Mouse (Mus musculus): ENCODE results near the gene Epha2. TPM values are rescaled to one million over a fixed set of nuclear protein-coding genes. Genes with fewer than 3 reads are reported as not detected.

Epha2 gene
- polyA plus RNA-seq, 1 experiment from 2014 or later = 1.4 TPM

DNA sequence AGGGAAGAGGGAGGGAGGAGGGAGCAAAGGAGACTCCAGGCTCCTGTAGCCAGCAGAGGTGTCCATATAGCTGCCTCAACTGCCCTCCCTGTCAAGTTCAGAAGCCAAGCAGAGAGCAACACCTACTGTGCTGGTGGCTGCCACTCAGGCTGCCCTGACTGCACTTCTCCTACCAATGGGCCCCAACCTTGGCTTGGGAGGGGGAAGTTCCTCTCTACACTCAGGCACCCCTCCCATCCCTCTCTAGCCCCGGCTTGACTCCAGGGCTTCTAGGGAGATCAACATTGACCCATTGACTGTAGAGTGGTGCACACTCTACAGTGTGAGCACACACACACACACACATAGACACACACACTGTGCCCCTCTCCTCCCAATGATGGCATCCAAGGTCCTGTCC, 19.5 kb upstream of the Epha2 start:
- H3K4me2 ChIP-seq = no peak overlapping the region
- WGBS = 55% methylated on average over 1 of the region's 1 CpGs
- no peaks in the 10 kb centered on the region for H3K4me1 ChIP-seq (replicated peaks)
- no peaks in the 10 kb centered on the region; the same call in none of the 2 replicates for H3K27me3 ChIP-seq
- H3K36me3 ChIP-seq = no peaks in the 10 kb centered on the region
- H3K27ac ChIP-seq (replicated peaks) = no peak overlapping the region
- H3K4me3 ChIP-seq = no peak overlapping the region
- no peaks in the 10 kb centered on the region for H3K9me3 ChIP-seq
- no peak overlapping the region for H3K9ac ChIP-seq
- ATAC-seq (ENCODE audit: low FRiP score, low read depth) = no peak

DNA sequence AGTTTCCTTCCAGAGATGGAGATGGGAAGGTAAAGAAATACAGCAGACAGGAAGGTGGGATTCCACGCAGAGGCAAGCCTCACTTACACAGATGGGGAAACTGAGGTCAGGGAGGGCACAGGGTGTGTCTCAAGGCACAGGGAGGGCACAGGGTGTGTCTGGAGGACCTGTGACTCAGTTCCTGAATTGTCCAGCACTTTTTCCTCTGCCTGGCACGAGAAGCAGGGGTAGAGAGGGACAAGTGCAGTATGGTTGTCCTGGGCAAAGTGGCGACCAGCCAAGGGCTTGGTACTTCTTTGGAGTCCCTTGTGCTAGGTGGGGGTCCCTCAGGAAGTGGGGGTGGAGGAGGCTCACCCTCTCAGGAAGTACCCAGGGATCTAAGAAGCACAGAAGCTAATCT, 19.0 kb upstream of the Epha2 start:
- H3K4me3 ChIP-seq = no peak overlapping the region
- no peak for ATAC-seq (ENCODE audit: low FRiP score, low read depth)
- no peak overlapping the region for H3K27ac ChIP-seq (replicated peaks)
- no peaks in the 10 kb centered on the region for H3K36me3 ChIP-seq
- no peak overlapping the region for H3K4me2 ChIP-seq
- no peak overlapping the region for H3K9ac ChIP-seq
- 66% methylated on average over 3 of the region's 3 CpGs for WGBS
- peaks cover 4% of the 10 kb centered on the region for H3K4me1 ChIP-seq (replicated peaks)
- peaks cover 4% of the 10 kb centered on the region for H3K27me3 ChIP-seq
- no peaks in the 10 kb centered on the region for H3K9me3 ChIP-seq

DNA sequence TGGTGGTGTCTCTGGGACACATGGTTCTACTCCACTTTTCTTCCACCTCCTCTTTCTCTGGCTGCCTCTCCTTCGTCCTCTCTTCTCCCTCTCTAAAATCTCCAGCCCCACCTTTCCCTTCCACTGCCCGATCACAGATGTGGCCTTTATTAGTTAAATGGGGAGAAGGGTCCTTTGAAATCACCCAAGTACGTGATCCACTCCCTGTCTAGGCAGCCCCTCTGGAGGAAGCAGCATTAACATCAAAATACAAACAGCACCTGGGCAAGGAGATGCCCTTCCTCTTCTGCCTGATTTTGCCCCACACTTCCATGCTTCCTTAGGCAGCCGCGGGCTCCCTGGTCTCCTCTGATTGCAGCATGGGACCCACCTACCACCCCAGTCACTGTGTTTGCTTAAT, 18.4 kb upstream of the Epha2 start:
- no peak overlapping the region for H3K4me3 ChIP-seq
- no peaks in the 10 kb centered on the region for H3K36me3 ChIP-seq
- no peak overlapping the region for H3K27ac ChIP-seq (replicated peaks)
- no peaks in the 10 kb centered on the region for H3K9me3 ChIP-seq
- 51% methylated on average over 5 of the region's 5 CpGs for WGBS
- H3K4me1 ChIP-seq (replicated peaks) = peaks cover 9% of the 10 kb centered on the region
- H3K9ac ChIP-seq = no peak overlapping the region
- no peak for ATAC-seq (ENCODE audit: low FRiP score, low read depth)
- H3K4me2 ChIP-seq = no peak overlapping the region
- H3K27me3 ChIP-seq = peaks cover 6% of the 10 kb centered on the region

DNA sequence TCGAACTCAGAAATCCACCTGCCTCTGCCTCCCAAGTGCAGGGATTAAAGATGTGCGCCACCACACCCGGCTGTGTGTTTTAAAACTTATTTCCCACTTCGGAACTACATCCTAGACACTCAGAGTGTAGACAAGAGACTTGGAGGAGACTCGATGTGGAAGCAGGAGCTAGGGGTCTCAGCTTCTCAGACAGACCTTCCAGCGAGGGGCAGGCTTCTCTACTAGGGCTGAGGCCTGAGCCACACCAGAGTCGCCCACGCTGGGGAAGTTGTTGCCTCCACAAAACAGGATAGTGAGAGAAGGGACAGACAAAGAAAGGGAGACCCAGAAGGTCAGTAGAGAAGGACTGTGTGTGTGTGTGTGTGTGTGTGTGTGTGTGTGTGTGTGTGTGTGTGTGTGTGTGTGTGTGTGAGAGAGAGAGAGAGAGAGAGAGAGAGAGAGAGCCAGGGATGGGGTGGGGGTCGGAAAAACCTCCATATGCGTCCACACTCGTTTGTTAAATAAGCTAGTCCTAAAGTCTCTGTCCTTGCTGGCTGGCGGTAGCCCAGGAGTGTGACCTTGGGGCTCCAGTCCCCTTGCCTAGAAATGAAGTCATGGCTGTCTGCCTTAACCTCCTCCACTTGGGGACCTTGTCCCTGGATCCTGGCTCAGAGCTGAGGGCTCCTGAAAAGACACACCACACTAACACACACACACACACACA, 17.7 kb upstream of the Epha2 start:
- Histone ChIP-seq H3K4me3 (no peak overlapping the region), H3K4me1 (replicated peaks) (peaks cover 15% of the 10 kb centered on the region), H3K4me2 (no peak overlapping the region), H3K27me3 (peaks cover 6% of the 10 kb centered on the region), H3K9me3 (no peaks in the 10 kb centered on the region), H3K27ac (replicated peaks) (no peak overlapping the region), H3K36me3 (no peaks in the 10 kb centered on the region), H3K9ac (no peak overlapping the region)
- WGBS = 61% methylated on average over 11 of the region's 12 CpGs
- ATAC-seq (ENCODE audit: low FRiP score, low read depth) = no peak

DNA sequence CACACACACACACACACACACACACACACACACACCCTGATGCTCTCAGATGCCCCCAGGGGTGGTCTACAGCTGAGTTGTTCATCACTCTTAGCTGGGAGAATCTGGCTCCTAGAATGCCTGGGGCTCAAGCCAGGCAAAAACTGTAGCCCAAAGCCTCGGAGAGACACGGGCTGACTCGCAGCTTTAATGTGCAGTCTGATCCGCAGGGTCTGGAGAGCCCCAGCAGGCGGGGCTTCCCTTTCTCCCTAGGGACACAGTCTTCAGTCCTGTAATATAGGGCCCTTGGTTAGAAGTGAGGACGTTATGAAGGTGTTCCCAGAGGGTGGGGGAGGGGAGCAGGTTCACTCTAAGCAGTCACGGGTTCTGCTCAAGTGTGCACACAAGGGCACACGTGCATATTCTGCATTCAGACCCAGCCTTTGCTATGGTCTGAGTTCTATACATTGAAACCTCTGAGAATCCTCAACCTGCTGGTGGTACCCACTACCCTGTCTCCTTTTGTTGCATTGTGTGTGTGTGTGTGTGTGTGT, 17.1 kb upstream of the Epha2 start:
- H3K36me3 ChIP-seq = no peaks in the 10 kb centered on the region
- no peak for ATAC-seq (ENCODE audit: low FRiP score, low read depth)
- WGBS = 23% methylated on average over 8 of the region's 8 CpGs
- no peak overlapping the region for H3K4me2 ChIP-seq
- H3K9me3 ChIP-seq = no peaks in the 10 kb centered on the region
- no peak overlapping the region for H3K27ac ChIP-seq (replicated peaks)
- H3K9ac ChIP-seq = no peak overlapping the region
- no peak overlapping the region for H3K4me3 ChIP-seq
- H3K4me1 ChIP-seq (replicated peaks) = peaks cover 17% of the 10 kb centered on the region
- H3K27me3 ChIP-seq = peaks cover 6% of the 10 kb centered on the region

DNA sequence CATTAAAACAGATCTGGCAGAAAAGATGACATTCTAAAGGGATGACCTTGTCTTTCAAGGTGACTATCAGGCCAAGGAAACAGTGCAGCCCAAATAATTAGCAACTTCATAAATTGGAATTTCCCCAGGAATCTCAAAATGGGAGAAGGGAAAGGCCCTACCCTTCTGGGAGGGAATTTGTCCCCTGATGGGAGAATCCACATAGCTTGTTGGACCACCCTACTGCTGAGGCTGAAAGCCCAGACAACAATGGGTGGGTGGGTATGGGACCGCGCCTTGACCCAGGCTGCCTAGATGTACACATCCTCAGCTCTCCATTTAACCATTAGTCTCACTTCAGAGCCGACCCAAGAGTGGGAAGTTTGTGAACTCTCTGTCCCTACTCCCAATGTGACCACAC, 16.6 kb upstream of the Epha2 start:
- H3K4me1 ChIP-seq (replicated peaks) = peaks cover 17% of the 10 kb centered on the region
- H3K9ac ChIP-seq = no peak overlapping the region
- no peaks in the 10 kb centered on the region for H3K9me3 ChIP-seq
- no peak overlapping the region for H3K4me2 ChIP-seq
- H3K4me3 ChIP-seq = no peak overlapping the region
- H3K27ac ChIP-seq (replicated peaks) = no peak overlapping the region
- no peak for ATAC-seq (ENCODE audit: low FRiP score, low read depth)
- peaks cover 10% of the 10 kb centered on the region for H3K27me3 ChIP-seq
- 63% methylated on average over 3 of the region's 3 CpGs for WGBS
- H3K36me3 ChIP-seq = no peaks in the 10 kb centered on the region

DNA sequence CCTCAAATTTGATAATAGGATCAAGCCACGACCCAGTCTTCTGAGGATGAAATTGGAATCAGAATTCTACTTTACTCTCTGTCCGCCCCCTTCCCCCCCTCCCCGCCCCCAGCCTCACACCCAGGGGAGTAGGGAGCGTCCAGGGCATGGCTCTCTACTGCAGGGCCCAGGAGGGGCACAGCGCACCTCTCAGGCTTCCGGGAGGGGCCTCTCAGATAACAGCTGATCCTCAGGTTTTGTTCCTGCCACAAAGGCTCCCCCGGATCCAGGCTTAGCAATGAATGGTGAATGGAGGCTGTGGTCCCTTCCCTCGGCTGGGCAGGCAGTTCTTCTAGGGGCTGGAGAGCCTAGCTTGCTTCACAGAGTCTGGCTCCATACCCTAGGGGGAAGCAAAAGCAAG, 15.9 kb upstream of the Epha2 start:
- H3K4me3 ChIP-seq = no peak overlapping the region
- H3K27me3 ChIP-seq = peaks cover 11% of the 10 kb centered on the region
- no peaks in the 10 kb centered on the region for H3K9me3 ChIP-seq
- no peak overlapping the region for H3K4me2 ChIP-seq
- H3K4me1 ChIP-seq (replicated peaks) = peaks cover 17% of the 10 kb centered on the region
- 13% methylated on average over 8 of the region's 8 CpGs for WGBS
- no peak overlapping the region for H3K27ac ChIP-seq (replicated peaks)
- no peaks in the 10 kb centered on the region for H3K36me3 ChIP-seq
- no peak overlapping the region for H3K9ac ChIP-seq
- no peak for ATAC-seq (ENCODE audit: low FRiP score, low read depth)

DNA sequence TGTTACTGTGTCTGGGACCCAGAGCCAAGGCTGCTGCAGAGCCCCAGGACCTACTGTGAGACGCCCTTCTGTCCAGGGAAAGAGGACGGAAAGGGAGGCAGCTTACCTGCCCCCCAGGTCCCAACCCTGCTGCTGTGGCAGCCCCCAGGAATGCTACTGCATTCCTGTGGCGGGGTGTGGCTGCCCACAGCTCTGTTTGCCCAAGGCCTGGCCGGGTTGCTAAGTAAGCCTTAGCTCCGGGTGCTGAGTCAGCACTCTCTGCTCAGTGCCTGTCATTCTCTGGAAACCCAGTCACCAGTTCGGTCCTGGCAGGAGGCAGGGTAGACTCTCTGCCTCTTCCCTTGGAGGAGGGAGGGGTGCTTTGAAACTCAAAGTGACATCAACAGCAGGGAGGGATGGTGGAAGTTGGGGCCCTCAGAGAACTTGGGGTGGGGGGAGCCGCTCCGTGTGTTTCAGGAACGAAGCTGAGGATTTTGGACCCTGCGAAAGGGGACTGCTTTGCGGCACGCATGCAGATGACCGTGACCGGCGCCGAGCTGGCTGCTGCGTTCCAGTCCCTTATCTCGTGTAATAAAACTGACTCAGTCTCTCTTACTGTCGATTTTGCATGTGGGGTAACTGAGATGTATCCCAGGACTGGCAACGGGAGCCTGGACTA, 14.1 kb upstream of the Epha2 start:
- Histone ChIP-seq H3K27me3 (peaks cover 24% of the 10 kb centered on the region), H3K9ac (no peak overlapping the region)

DNA sequence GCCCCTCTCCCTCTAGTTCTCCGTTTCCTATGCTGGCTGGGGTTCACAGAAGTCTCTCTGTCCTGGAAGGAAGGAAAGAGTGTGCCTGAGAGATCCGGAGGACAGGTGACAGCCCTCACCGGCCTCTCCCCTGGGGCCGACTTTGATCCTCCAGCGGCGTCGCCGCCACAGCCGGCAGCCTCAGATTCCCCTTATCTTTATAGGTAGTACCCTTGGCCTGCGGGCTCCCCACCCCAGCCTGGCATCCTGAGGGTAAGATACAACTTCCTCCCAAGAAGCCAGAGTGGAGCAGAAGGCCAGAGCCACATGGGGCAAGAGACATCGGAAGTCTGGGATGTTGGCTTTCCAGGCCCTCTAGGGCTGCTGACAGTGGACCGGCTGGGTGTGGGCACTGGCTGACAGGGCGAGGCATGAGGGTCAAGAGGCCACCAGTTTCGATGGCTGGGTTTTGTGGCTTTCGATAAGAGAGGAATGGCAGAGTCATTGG, 13.5 kb upstream of the Epha2 start:
- Histone ChIP-seq H3K4me1 (replicated peaks) (peaks cover 27% of the 10 kb centered on the region), H3K4me3 (no peak overlapping the region), H3K36me3 (no peaks in the 10 kb centered on the region), H3K9me3 (no peaks in the 10 kb centered on the region), H3K27ac (replicated peaks) (no peak overlapping the region), H3K27me3 (peaks cover 30% of the 10 kb centered on the region), H3K4me2 (no peak overlapping the region), H3K9ac (no peak overlapping the region)
- ATAC-seq (ENCODE audit: low FRiP score, low read depth) = no peak
- WGBS = 11% methylated on average over 15 of the region's 15 CpGs

More for the DNA sequence above, 14.1 kb upstream of the Epha2 start:
- Histone ChIP-seq H3K27ac (replicated peaks) (no peak overlapping the region), H3K36me3 (no peaks in the 10 kb centered on the region), H3K4me1 (replicated peaks) (peaks cover 26% of the 10 kb centered on the region), H3K4me3 (no peak overlapping the region), H3K4me2 (no peak overlapping the region), H3K9me3 (no peaks in the 10 kb centered on the region)
- 11% methylated on average over 20 of the region's 20 CpGs for WGBS
- ATAC-seq (ENCODE audit: low FRiP score, low read depth) = no peak

DNA sequence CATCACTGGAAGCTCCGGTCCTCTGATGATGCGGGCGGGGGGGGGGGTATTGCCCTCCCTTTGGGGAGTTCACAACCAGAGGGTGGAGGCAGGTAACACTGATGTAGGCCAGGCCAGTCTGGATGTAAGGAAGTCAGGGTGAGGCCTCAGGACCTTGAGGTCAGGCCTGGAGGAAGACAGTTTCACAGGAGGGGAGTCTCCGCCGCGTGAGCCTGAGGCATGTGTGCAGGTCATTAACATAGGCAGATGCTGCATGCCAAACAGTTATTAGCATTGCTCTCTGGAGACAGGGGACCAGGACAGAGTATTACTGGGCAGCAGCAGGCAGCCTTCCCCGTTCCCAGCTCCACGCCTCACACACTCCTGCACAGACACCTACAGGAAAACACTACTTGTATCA, 12.9 kb upstream of the Epha2 start:
- Histone ChIP-seq H3K4me3 (no peak overlapping the region), H3K9ac (no peak overlapping the region), H3K27ac (replicated peaks) (no peak overlapping the region), H3K27me3 (peaks cover 35% of the 10 kb centered on the region), H3K9me3 (no peaks in the 10 kb centered on the region), H3K4me1 (replicated peaks) (peaks cover 27% of the 10 kb centered on the region), H3K4me2 (no peak overlapping the region), H3K36me3 (no peaks in the 10 kb centered on the region)
- ATAC-seq (ENCODE audit: low FRiP score, low read depth) = no peak
- 28% methylated on average over 8 of the region's 8 CpGs for WGBS

DNA sequence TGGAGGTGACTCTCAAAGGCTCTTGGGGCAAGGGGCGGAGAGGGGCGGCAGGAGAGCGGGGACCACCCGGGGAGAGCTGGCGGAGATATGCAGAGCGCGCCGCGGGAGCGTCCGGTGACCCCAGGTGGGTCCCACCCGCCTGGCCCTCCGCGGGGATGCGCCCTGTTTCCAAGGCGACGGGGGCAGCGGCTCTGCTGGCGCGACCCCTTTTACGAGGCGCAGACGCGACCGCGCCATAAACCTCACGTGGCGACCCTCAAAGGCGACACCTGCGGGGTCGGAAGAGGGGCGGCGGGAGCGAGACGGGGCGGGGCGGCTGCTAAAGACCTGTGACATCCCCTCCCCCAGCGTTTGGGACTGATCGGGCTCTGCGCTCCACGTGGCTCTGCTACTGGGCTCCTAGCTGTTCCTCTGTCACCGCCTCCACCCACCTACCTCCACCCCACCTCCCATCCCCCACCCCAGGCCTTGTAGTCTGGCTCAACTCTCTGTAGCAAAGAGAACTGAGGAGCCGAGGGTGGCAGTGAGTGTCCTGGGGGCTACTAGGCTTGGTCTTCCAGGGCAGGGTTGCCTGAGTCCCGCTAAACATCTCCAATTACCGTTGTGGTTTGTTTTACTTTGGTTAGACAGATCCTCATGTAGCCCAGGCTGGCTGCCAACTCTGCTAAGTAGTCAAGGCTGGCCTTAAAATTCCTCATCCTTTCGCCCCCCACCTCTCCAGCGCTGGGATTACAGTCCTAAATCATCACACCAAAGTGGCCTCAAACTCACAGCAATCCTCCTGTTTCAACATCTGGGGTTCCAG, 9.3 kb upstream of the Epha2 start:
- H3K9me3 ChIP-seq = no peaks in the 10 kb centered on the region
- H3K36me3 ChIP-seq = no peaks in the 10 kb centered on the region
- peaks cover 49% of the 10 kb centered on the region for H3K27me3 ChIP-seq
- 2% methylated on average over 46 of the region's 47 CpGs for WGBS
- peak; percentile 39; the same call in 1 of the 2 replicates for ATAC-seq (ENCODE audit: low FRiP score, low read depth)
- H3K4me1 ChIP-seq (replicated peaks) = peaks cover 29% of the 10 kb centered on the region
- H3K4me2 ChIP-seq = peak overlapping the region; percentile 91
- H3K27ac ChIP-seq (replicated peaks) = no peak overlapping the region
- H3K9ac ChIP-seq = peak overlapping the region; percentile 29; the same call in 1 of the 2 replicates
- H3K4me3 ChIP-seq = peak overlapping the region; percentile 40

DNA sequence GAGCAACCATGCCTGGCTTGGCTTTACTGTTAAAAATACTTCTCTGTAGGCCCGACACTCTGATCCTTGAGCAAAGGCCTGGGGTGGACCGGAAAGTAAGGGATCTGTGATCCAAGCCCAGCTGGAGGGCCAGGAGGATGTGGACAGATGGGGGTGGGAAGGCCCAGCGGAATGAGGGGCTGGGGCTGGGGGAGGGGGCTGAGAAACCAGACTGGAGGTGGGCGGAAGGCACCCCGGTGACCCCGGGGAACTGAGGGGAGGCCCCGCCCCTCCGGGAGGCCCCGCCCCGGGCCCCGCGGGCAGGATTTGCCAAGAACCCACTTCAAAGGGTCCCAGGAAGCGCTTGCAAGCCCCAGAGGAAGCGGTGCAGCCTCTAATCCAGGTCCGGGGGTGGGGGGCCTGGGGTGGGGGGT, 5.3 kb upstream of the Epha2 start:
- Histone ChIP-seq H3K27me3 (peaks cover 50% of the 10 kb centered on the region), H3K4me1 (replicated peaks) (peaks cover 13% of the 10 kb centered on the region), H3K9ac (no peak overlapping the region), H3K27ac (replicated peaks) (no peak overlapping the region), H3K4me2 (0 out of 2 replicates have a peak overlapping the region, but pooled peaks have one; percentile 3), H3K4me3 (no peak overlapping the region), H3K9me3 (no peaks in the 10 kb centered on the region), H3K36me3 (no peaks in the 10 kb centered on the region)
- 9% methylated on average over 9 of the region's 15 CpGs for WGBS
- ATAC-seq (ENCODE audit: low FRiP score, low read depth) = no peak
